8 mouse cellular contexts compared by ENCODE assay signal in the genomic region with DNA sequence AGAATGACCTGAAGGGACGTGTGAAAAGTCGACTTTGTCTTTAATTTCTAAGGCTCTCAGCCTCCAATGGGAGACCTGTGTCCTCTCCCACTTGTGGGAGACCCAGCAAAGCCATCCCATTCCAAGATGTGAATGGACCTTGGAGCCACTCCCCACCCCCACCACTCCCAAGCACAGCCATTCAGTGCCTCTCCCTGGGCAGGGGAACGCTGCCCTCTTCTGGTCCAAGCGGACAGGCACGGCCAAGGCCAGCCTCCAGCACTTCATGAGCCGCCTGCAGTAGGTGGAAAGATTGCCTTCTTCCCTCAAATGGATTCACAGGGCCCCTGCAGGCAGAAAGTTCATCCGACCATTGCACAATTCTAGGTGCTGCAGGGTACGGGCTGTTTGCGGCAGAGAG.
DNase-seq lines count a peak whose midpoint lies in the region; ATAC-seq and TF ChIP-seq lines count a peak whose summit lies in the region.
"Had no signal": no experiment of that assay in that cellular context is flagged by ENCODE, and none has a peak within 500 bp of the region (broad histone marks: within the 10 kb centered on the region; RNA-seq: fewer than 3 reads in every experiment).

No protein-coding gene starts in this region.

- no peak overlapping the region for H3K4me2 ChIP-seq in midbrain, embryonic 12.5 days (replicated peaks)

- no peak for TF ChIP-seq POLR2A in cortical plate, adult 2 months (IDR thresholded peaks at IDR 0.05; ENCODE audit: extremely low read depth, insufficient read depth, low read length)

- peaks cover 99% of the 10 kb centered on the region for H3K27me3 ChIP-seq in midbrain, embryonic 12.5 days

- H3K27ac ChIP-seq in cortical plate, adult 2 months (ENCODE audit: insufficient read depth, low read length), result no peak overlapping the region
- no peak overlapping the region for H3K27ac ChIP-seq in midbrain, embryonic 12.5 days (replicated peaks)

- no peaks in the 10 kb centered on the region for H3K36me3 ChIP-seq in midbrain, embryonic 12.5 days

- TF ChIP-seq CTCF in cortical plate, adult 2 months (IDR thresholded peaks at IDR 0.05; ENCODE audit: extremely low read depth, insufficient read depth, low read length), result peak; percentile 66

- H3K4me3 ChIP-seq in cortical plate, adult 2 months (ENCODE audit: insufficient read depth, low read length), result no peak overlapping the region
- no peak overlapping the region for H3K4me3 ChIP-seq in midbrain, embryonic 12.5 days
- H3K4me3 ChIP-seq: erythroblast, embryonic 14.5 days had no signal

- H3K9ac ChIP-seq in midbrain, embryonic 12.5 days (replicated peaks), result no peak overlapping the region

- ATAC-seq in midbrain, embryonic 12.5 days (ENCODE audit: low FRiP score, low read depth), result peak; percentile 79

- DNase-seq in thymus, postnatal 4 days, result peak; percentile 33
- DNase-seq in thymus, postnatal 14 days, result no peak
- DNase-seq in heart, postnatal 10 days, result peak; percentile 62 to 63
- peak; percentile 54 to 70 for DNase-seq in kidney, postnatal 25 days
- DNase-seq in urinary bladder, postnatal 36 days (ENCODE audit: low spot score in 2 of 2), result peak; percentile 46 to 66

- WGBS in midbrain, embryonic 12.5 days, result 8% methylated on average over 9 of the region's 9 CpGs

- H3K4me1 ChIP-seq in cortical plate, adult 2 months (ENCODE audit: control insufficient read depth, insufficient read depth, low read length), result peaks cover 2% of the 10 kb centered on the region; the same call in 1 of the 2 replicates
- peaks cover 32% of the 10 kb centered on the region for H3K4me1 ChIP-seq in midbrain, embryonic 12.5 days

- no peaks in the 10 kb centered on the region for H3K9me3 ChIP-seq in midbrain, embryonic 12.5 days

- intact Hi-C loops in heart, postnatal 10 days (cut with DNase I), result loop anchor here (10.0 kb wide), 2 partner anchors 144 to 534 kb away; no protein-coding TSS in a partner anchor
